Mouse (Mus musculus) embryonic facial prominence, embryonic 15.5 days (tissue): ENCODE measurements at regions not wholly inside any gene's neighbourhood (a gene's known extent, or its start where the extent isn't known, plus 50 kb on each side); places are given as distances from the start of the nearest gene placed in this dataset.
A peak's percentile ranks its signal among the peaks of the same experiment; 100 is the strongest.

Experiments used
- ATAC-seq: fragments of 200-750 bp; cut with Nextera tagmentation; 2 replicates; pipeline ENCODE4 v1.8.0; 2017; ENCODE audit warnings: low read depth, moderate TSS enrichment; ENCODE audit not compliant: insufficient number of reproducible peaks, low FRiP score, low TSS enrichment
- H3K27ac ChIP-seq: fragments of 300-500 bp; sonication (generic); replicated peaks from 2 replicates; pipeline ENCODE4 v1.5.1; 2015; ENCODE audit warnings: mild to moderate bottlenecking, inconsistent platforms
- H3K27me3 ChIP-seq: fragments of 300-500 bp; sonication (generic); 2 replicates; pipeline ENCODE4 v1.6.1; 2015; ENCODE audit warnings: inconsistent platforms
- H3K36me3 ChIP-seq: fragments of 300-500 bp; sonication (generic); 2 replicates; pipeline ENCODE4 v1.6.1; 2015; ENCODE audit warnings: mild to moderate bottlenecking, inconsistent platforms
- H3K4me1 ChIP-seq: fragments of 300-500 bp; sonication (generic); 2 replicates; pipeline ENCODE4 v1.6.1; 2015; ENCODE audit warnings: inconsistent platforms
- H3K4me2 ChIP-seq: fragments of 300-500 bp; sonication (generic); replicated peaks from 2 replicates; pipeline ENCODE4 v1.6.1; 2015; ENCODE audit warnings: mild to moderate bottlenecking, inconsistent platforms
- H3K4me3 ChIP-seq: fragments of 300-500 bp; sonication (generic); replicated peaks from 2 replicates; pipeline ENCODE4 v1.5.1; 2015; ENCODE audit warnings: mild to moderate bottlenecking, inconsistent platforms
- H3K9ac ChIP-seq: fragments of 300-500 bp; sonication (generic); 2 replicates; pipeline ENCODE4 v1.6.1; 2015; ENCODE audit warnings: inconsistent platforms
- H3K9me3 ChIP-seq: fragments of 300-500 bp; sonication (generic); replicated peaks from 2 replicates; pipeline ENCODE4 v1.6.1; 2016; ENCODE audit warnings: inconsistent platforms
- WGBS: fragments of 180-500 bp; shearing (Covaris S2); methylation state at CpG from one replicate; pipeline ENCODE4 v1.1.7; 2015; 5-methylcytosine and 5-hydroxymethylcytosine counted together

DNA sequence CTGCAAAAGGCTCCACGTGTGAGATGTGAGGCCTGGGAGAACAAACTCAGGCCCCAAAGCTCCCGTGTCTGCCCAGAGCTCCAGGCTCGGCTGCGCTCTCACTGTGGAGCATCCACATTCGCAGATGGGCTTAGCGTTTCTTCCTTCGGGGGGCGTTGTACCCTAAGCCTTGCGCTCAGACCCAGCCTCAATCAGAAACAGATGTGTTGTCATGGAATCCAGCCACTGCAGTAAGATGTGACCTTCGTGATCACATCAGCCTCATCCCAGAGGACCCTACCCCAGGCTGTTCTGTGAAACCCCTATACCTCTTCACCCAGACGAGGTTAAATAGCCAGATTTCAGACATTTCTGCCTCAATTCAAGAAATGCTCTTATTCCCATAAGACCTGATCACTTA, 260.1 kb downstream of the Cxcl12 start:
- no peak for ATAC-seq
- H3K4me3 ChIP-seq, result no peak overlapping the region
- peaks cover 28% of the 10 kb centered on the region for H3K4me1 ChIP-seq
- no peak overlapping the region for H3K9ac ChIP-seq
- H3K4me2 ChIP-seq, result no peak overlapping the region
- H3K27ac ChIP-seq, result no peak overlapping the region
- H3K27me3 ChIP-seq, result no peaks in the 10 kb centered on the region
- no peaks in the 10 kb centered on the region for H3K9me3 ChIP-seq
- WGBS, result 44% methylated on average over 11 of the region's 11 CpGs
- H3K36me3 ChIP-seq, result no peaks in the 10 kb centered on the region

DNA sequence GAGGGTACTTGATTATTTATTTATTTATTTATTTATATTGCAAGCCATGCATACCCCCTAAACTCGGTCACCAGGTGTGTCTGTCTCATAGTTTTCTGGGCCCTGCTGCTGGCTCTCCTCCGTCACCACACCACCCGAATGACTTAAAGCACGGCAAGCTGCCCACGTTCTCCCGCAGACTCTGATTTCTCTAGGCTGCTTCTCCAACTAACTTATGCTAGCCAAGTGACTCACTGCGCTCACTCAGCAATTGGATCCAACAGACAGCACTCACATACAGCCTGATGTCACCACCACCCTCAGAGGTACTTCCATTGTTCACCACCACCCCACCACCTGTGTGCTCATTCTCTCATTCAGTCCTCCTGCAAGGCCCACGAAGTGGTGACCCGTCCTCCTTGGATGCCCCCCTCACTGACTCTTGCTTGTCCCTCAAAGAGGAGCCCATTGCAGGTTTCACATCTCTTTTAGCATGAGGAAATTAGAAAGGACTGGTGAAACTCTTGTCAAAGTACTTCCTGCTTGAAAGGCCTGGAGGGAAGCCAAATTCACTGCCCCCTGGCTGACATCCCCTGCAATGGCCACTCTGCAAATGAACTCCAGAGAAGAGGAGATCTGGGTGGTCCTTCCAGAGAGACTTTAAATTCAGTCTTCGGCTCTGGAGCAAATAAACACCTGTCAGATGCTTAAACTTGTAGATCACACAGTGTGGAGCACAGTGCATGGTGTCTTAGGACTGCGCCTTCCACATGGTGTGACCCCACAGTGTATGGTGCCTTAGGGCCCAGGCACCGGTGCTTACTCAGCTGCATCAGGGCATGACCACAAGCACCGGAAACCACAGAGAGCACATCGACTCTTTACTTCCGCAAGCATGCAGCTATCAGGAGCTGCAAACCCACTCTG, 262.8 kb downstream of the Cxcl12 start:
- WGBS, result 63% methylated on average over 15 of the region's 15 CpGs

DNA sequence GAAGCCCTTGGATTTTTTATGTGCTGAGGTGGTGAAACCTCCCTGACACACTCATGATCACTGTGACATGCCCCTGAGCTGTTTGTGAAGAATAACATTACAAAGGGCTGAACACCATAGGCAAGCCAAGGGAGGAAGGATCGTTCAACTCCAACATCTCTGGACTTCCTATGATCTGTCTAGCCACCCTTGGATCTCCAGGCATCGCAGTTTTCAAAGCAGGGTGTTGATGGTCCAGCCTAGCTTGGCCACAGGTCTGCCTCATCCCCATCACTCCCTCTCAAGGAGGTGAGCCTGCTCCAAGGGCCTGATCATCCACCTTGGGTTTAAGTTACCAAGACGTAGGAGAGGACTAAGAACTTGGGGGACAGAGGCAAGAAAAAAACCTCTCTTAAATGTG, 268.5 kb downstream of the Cxcl12 start:
- WGBS, result 71% methylated on average over 3 of the region's 3 CpGs
- H3K27me3 ChIP-seq, result no peaks in the 10 kb centered on the region
- peaks cover 15% of the 10 kb centered on the region for H3K4me1 ChIP-seq
- no peak overlapping the region for H3K4me2 ChIP-seq
- no peaks in the 10 kb centered on the region for H3K9me3 ChIP-seq
- H3K9ac ChIP-seq, result no peak overlapping the region
- H3K4me3 ChIP-seq, result no peak overlapping the region
- H3K27ac ChIP-seq, result no peak overlapping the region
- ATAC-seq, result no peak
- H3K36me3 ChIP-seq, result no peaks in the 10 kb centered on the region

More for the DNA sequence above, 262.8 kb downstream of the Cxcl12 start:
- H3K9me3 ChIP-seq, result no peaks in the 10 kb centered on the region
- peaks cover 36% of the 10 kb centered on the region for H3K4me1 ChIP-seq
- no peaks in the 10 kb centered on the region for H3K27me3 ChIP-seq
- H3K4me3 ChIP-seq, result no peak overlapping the region
- no peak overlapping the region for H3K9ac ChIP-seq
- H3K4me2 ChIP-seq, result no peak overlapping the region
- no peaks in the 10 kb centered on the region for H3K36me3 ChIP-seq
- H3K27ac ChIP-seq, result no peak overlapping the region
- peak; percentile 71; the same call in 1 of the 2 replicates for ATAC-seq

DNA sequence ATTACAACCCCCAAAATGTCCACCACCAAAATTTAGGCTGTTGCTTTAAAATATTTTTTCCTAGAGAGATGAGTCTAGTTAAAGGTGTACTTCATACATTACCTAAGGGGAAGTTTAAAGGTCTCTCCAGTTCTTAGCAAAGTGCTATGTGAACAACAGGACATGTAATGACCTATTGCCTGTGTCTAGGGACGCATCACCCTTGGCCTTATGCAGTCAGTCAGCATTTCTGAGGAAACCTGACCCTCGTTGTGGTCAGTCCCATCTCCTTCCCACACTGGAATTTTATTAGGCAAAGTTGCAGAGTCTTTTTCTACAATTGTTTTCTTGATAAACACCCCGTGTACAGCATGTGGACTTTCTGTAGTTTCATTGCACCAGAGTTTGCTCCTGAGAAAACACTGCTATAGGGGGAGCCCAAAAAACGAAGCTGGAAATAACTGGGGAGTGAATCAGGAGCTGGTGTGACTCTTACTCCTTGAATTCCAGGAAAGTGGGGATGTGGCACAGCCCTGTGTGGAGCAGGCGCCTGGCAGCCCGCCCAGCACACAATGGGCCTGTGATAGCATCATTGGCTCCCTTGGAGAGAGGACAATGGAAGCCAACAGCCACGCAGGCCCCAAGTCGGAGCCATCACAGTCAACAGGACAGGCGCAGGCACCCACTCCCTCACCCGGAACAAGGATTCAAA, 269.2 kb downstream of the Cxcl12 start:
- no peak overlapping the region for H3K9ac ChIP-seq
- no peak overlapping the region for H3K4me3 ChIP-seq
- no peak overlapping the region for H3K27ac ChIP-seq
- WGBS, result 63% methylated on average over 10 of the region's 10 CpGs
- H3K36me3 ChIP-seq, result no peaks in the 10 kb centered on the region
- no peaks in the 10 kb centered on the region for H3K27me3 ChIP-seq
- no peaks in the 10 kb centered on the region for H3K9me3 ChIP-seq
- no peak for ATAC-seq
- peaks cover 11% of the 10 kb centered on the region; the same call in 1 of the 2 replicates for H3K4me1 ChIP-seq
- no peak overlapping the region for H3K4me2 ChIP-seq

DNA sequence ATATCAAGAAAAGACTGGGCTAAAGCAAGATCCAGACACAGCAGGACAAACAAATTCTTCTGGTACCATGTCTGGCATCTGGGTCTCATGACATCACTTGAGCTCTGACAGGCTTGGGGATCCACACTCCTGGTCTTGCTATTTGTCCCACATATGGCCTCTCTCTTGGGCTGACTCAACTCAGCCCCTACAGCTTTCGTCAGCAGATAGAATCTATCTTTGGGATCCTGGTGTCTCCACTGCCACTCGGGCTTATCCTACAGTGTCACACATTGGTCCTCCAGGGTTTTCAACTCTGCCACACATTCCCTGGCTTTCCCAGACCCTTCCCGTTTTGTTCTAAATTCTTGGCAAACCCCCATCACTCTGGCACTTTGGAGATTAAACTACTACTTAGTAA, 280.3 kb downstream of the Cxcl12 start:
- Histone ChIP-seq H3K27ac (no peak overlapping the region), H3K4me2 (no peak overlapping the region), H3K9me3 (no peaks in the 10 kb centered on the region), H3K4me1 (no peaks in the 10 kb centered on the region), H3K9ac (no peak overlapping the region), H3K4me3 (no peak overlapping the region), H3K36me3 (no peaks in the 10 kb centered on the region), H3K27me3 (no peaks in the 10 kb centered on the region)
- no peak for ATAC-seq
- WGBS, result 72% methylated on average over 3 of the region's 3 CpGs

DNA sequence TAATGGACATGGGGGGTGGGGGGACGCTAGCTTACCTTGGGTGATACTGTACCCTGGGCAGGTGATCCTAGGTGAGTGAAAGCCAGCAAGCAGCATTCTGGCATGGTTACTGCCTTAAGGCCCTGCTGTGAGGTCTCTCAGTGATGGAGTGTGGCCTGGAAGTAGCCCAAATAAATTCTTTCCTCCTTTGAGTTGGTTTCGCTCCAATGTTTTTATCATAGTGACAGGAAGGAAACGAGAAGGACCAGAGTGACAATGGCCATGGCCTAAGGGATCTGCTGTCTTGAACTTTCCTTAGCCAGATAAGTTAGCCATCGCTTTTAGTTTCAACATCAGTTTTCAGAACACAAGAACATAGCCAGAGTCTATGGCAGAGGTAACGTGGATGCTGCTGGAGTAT, 282.7 kb downstream of the Cxcl12 start:
- Histone ChIP-seq H3K36me3 (no peaks in the 10 kb centered on the region), H3K4me3 (no peak overlapping the region), H3K27me3 (no peaks in the 10 kb centered on the region), H3K9me3 (no peaks in the 10 kb centered on the region), H3K9ac (no peak overlapping the region), H3K4me2 (no peak overlapping the region), H3K4me1 (no peaks in the 10 kb centered on the region), H3K27ac (no peak overlapping the region)
- 85% methylated on average over 5 of the region's 5 CpGs for WGBS
- ATAC-seq, result no peak

DNA sequence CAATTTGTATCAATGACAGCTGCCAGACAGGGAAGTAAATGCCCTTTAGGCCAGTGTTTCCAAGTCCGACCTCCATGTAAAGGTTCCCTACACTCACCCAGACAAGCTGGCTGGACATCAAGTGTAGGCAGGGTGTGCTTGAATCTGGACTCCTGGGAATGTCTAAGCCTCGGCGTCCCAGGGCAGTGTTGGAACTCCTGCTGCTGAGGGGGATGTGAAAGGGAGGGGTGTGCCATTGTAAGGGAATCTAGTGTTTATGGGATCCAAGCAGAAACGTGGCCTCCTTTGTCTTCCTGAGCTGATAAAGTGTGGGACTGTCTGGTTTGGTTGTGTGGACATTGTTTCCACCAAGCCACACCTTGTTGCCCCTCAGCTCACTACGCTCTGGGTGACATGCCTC, 291.9 kb downstream of the Cxcl12 start:
- WGBS, result 54% methylated on average over 5 of the region's 5 CpGs
- no peak for ATAC-seq

DNA sequence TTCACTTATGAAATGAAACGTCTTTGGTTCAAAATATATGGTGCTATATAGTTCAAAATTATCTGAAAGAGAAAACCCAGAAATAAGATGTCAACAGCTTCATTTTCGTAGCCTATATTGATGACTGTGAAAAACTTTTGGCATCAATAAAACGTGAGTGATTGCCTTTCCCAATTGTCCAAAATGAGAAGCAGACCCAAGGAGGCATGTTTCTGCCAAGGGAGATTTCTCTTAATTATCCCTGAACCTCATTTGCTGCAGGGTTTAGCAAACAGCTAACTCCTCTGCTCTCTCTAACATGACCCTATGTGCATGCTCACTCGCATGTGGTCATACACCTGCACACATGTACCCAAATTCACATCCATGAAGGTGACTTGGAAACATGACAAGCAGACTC, 296.8 kb downstream of the Cxcl12 start:
- 55% methylated on average over 4 of the region's 4 CpGs for WGBS
- Histone ChIP-seq H3K36me3 (no peaks in the 10 kb centered on the region), H3K27ac (no peak overlapping the region), H3K4me2 (no peak overlapping the region), H3K4me3 (no peak overlapping the region), H3K27me3 (no peaks in the 10 kb centered on the region), H3K9ac (no peak overlapping the region), H3K4me1 (0 out of 2 replicates have a peak, but pooled peaks cover 10% of the 10 kb centered on the region), H3K9me3 (no peaks in the 10 kb centered on the region)
- ATAC-seq, result no peak

More for the DNA sequence above, 291.9 kb downstream of the Cxcl12 start:
- H3K9me3 ChIP-seq, result no peaks in the 10 kb centered on the region
- H3K4me2 ChIP-seq, result no peak overlapping the region
- H3K27me3 ChIP-seq, result no peaks in the 10 kb centered on the region
- no peak overlapping the region for H3K4me3 ChIP-seq
- no peaks in the 10 kb centered on the region for H3K36me3 ChIP-seq
- H3K27ac ChIP-seq, result no peak overlapping the region
- H3K4me1 ChIP-seq, result no peaks in the 10 kb centered on the region
- H3K9ac ChIP-seq, result no peak overlapping the region

DNA sequence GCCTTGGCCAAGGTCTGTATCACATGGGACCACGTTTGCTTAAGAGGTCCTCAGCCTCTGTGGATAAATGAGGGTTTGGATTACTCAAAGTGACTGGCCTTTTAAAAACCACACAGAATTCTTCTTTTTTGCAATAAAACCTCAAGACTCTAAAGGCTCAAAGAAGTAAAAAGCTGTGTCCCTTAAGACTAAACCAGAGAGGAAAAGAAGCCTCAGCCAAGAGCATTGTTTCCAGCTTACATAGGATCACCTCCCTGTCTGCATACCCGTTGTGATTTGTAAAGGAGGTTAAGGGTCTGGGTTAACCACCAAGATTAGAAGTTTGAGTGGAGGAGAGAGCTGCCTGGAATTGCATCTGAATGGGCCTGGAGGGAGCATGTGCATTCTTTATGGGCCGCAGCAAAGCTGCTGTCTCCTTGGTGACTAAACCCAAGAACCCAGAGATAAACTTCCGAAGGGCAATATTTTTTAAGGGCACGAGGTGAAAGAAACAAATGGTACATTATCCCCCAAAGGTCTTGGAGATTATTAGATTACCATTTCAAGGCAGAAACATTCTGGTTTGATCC, 297.4 kb downstream of the Cxcl12 start:
- WGBS, result 32% methylated on average over 5 of the region's 5 CpGs
- ATAC-seq, result no peak
- H3K4me1 ChIP-seq, result 0 out of 2 replicates have a peak, but pooled peaks cover 10% of the 10 kb centered on the region
- H3K4me2 ChIP-seq, result no peak overlapping the region
- no peak overlapping the region for H3K4me3 ChIP-seq
- no peak overlapping the region for H3K9ac ChIP-seq
- H3K27ac ChIP-seq, result no peak overlapping the region
- H3K27me3 ChIP-seq, result no peaks in the 10 kb centered on the region
- no peaks in the 10 kb centered on the region for H3K36me3 ChIP-seq
- no peaks in the 10 kb centered on the region for H3K9me3 ChIP-seq

DNA sequence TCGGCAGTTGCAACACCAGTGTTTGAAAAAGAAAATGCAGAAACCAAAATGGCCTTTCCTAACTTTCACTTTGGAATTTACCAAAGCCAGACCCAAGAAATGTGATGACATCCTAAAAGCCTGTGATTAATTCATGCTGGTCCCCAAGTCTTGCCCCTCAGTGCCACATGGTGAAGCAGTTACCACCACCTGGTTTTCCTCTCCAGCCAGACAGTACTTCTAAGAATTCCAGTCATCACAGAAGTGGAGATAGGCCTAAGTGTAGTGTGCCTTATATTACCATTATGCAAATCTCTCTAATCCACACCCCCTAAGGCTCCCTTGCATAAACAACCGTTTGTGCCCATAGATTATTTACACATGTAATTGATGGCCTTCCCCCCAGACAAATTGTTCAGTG, 311.0 kb downstream of the Cxcl12 start:
- Histone ChIP-seq H3K9ac (no peak overlapping the region), H3K27me3 (no peaks in the 10 kb centered on the region), H3K4me1 (0 out of 2 replicates have a peak, but pooled peaks cover 7% of the 10 kb centered on the region), H3K36me3 (no peaks in the 10 kb centered on the region), H3K27ac (no peak overlapping the region), H3K4me3 (no peak overlapping the region), H3K9me3 (no peaks in the 10 kb centered on the region), H3K4me2 (no peak overlapping the region)
- ATAC-seq, result no peak
- 37% methylated on average over 2 of the region's 2 CpGs for WGBS

DNA sequence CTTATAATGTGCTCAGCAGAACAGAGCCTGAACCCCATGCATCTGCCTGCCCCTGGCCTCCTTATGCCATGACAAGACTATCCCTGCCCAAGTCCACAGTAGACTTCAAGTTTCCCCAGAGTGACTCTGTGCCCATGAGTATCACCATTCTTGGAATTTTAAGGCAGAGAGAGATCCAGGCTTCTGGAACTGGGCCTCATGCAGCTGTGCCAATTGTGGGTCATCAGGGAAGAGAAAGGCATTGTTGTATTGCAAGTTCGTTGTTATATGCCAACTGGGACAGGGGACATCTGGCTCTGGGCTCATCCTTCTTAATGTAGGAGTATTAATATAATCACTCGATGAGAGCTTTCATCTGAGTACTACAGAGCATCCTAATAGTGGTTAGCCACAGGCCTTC, 312.1 kb downstream of the Cxcl12 start:
- 75% methylated on average over 2 of the region's 2 CpGs for WGBS
- ATAC-seq, result no peak
- no peak overlapping the region for H3K9ac ChIP-seq
- H3K27ac ChIP-seq, result no peak overlapping the region
- H3K9me3 ChIP-seq, result no peaks in the 10 kb centered on the region
- no peaks in the 10 kb centered on the region for H3K36me3 ChIP-seq
- no peak overlapping the region for H3K4me2 ChIP-seq
- 0 out of 2 replicates have a peak, but pooled peaks cover 7% of the 10 kb centered on the region for H3K4me1 ChIP-seq
- H3K27me3 ChIP-seq, result no peaks in the 10 kb centered on the region
- no peak overlapping the region for H3K4me3 ChIP-seq
